Mouse (Mus musculus) heart, adult 2 months (tissue): ENCODE results near the gene 4930519P11Rik.

Experiments used
- CTCF ChIP-seq: fragments of 200-600 bp; IDR thresholded peaks from 2 replicates; pipeline ENCODE4 v1.8.1; 2022; ENCODE audit warnings: antibody characterized with exemption, mild to moderate bottlenecking, moderate library complexity
- POLR2A ChIP-seq: fragments of 200-500 bp; IDR thresholded peaks from 2 replicates; pipeline ENCODE4 v1.6.1; 2011; ENCODE audit warnings: mild to moderate bottlenecking, low read depth, low read length, control low read depth; ENCODE audit not compliant: insufficient read depth

- no peak for TF ChIP-seq CTCF
- no peak for TF ChIP-seq POLR2A
Observed at GRCm38 (mm10) chr2:154595775-154596174, 17.5 kb downstream of the 4930519P11Rik start.
